Mouse (Mus musculus) hindbrain, embryonic 15.5 days (tissue): ENCODE data around the gene Pom121l2. TPM values are rescaled to one million over a fixed set of nuclear protein-coding genes. Genes with fewer than 3 reads are reported as not detected.
A peak's percentile ranks its signal among the peaks of the same experiment; 100 is the strongest.
"Not testable (repeated sequence)": the region's sequence is repeated elsewhere in the genome, so short reads cannot be mapped to it uniquely, and the experiment has no call there.

Experiments used
- ATAC-seq: fragments of 200-750 bp; cut with Nextera tagmentation; 2 replicates; pipeline ENCODE4 v1.8.0; 2017; ENCODE audit warnings: low read depth, moderate number of reproducible peaks, moderate TSS enrichment; ENCODE audit not compliant: low FRiP score
- H3K27ac ChIP-seq: fragments of 300-500 bp; sonication (generic); replicated peaks from 2 replicates; pipeline ENCODE4 v1.5.1; 2015; ENCODE audit warnings: mild to moderate bottlenecking, inconsistent platforms
- H3K27me3 ChIP-seq: fragments of 300-500 bp; sonication (generic); 2 replicates; pipeline ENCODE4 v1.6.1; 2015; ENCODE audit warnings: control low read depth, inconsistent platforms
- H3K36me3 ChIP-seq: fragments of 300-500 bp; sonication (generic); 2 replicates; pipeline ENCODE4 v1.6.1; 2015; ENCODE audit warnings: control low read depth, inconsistent platforms
- H3K4me1 ChIP-seq: fragments of 300-500 bp; sonication (generic); replicated peaks from 2 replicates; pipeline ENCODE4 v1.6.1; 2015; ENCODE audit warnings: control low read depth, inconsistent platforms
- H3K4me2 ChIP-seq: fragments of 300-500 bp; sonication (generic); 2 replicates; pipeline ENCODE4 v1.6.1; 2015; ENCODE audit warnings: moderate library complexity, mild to moderate bottlenecking, inconsistent platforms
- H3K4me3 ChIP-seq: fragments of 300-500 bp; sonication (generic); 2 replicates; pipeline ENCODE4 v1.5.1; 2015; ENCODE audit warnings: mild to moderate bottlenecking, inconsistent platforms
- H3K9ac ChIP-seq: fragments of 300-500 bp; sonication (generic); 2 replicates; pipeline ENCODE4 v1.6.1; 2015; ENCODE audit warnings: inconsistent platforms
- H3K9me3 ChIP-seq: fragments of 300-500 bp; sonication (generic); 2 replicates; pipeline ENCODE4 v1.6.1; 2016; ENCODE audit warnings: control low read depth, inconsistent platforms
- WGBS: fragments of 180-500 bp; shearing (Covaris S2); methylation state at CpG from one replicate; pipeline ENCODE4 v1.1.7; 2015; 5-methylcytosine and 5-hydroxymethylcytosine counted together
- polyA plus RNA-seq: library from polyadenylated mRNA; unstranded; fragments of >200 nt; fragmentation: Nextera tagmentation; extraction: Ambion mirVana; gene quantifications from 2 replicates; pipeline ENCODE4 v1.2.1, GENCODE M21; 2015

The Pom121l2 gene
- polyA plus RNA-seq, 1 experiment from 2014 or later: not detected

DNA sequence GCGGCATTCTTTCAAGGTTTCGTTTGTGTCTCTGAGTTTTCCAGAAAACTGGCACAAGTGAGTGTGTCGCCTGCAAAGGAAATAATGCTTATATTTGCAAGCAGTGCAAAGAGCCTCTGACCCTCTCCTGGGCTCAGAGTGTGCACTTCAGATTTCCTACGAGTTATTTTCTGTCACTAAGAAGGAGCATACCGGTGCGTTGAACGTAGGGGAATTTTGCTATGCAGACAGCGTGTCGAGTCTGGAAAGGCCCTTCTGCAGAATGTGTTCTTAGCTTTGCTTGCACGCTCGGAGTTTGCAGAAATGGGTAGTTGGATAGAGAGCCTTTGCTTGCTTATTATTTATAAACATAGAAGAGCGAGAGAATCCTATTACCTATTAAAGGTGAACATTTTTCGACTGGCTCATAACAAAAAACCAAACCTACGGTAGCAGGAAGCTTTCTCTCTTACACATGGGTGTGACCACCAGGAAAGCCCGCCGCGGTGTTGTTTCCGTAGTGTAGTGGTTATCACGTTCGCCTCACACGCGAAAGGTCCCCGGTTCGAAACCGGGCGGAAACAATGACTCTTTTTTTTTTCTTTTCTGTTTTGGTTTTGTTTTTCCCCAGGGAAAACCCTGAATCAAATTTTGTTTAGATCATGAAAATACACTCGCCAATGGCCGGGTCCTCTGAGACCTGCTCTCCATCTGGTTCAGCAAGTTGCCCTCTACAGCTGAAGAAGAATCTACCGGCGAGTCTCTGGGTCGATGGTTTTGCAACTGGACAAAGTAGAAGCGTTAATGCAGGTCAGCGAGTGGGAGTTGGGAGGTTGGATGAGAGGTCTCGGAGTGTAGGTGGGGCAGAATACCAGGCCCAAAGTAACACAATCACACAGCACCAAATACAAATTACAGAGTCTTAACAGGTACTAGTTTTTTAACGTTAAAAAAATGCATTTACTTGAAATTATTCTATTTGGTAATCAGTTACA, 45.4 kb downstream of the Pom121l2 start:
- Histone ChIP-seq H3K27me3 (peaks cover 20% of the 10 kb centered on the region), H3K9me3 (no peaks in the 10 kb centered on the region), H3K4me1 (peaks cover 12% of the 10 kb centered on the region; the same call in 1 of the 2 replicates), H3K36me3 (no peaks in the 10 kb centered on the region), H3K9ac (peak overlapping the region; percentile 35), H3K4me3 (peak overlapping the region; percentile 46), H3K27ac (peak overlapping the region; percentile 47), H3K4me2 (peak overlapping the region; percentile 66)
- 1% methylated on average over 35 of the region's 35 CpGs for WGBS
- peak; percentile 52; the same call in 1 of the 2 replicates for ATAC-seq

DNA sequence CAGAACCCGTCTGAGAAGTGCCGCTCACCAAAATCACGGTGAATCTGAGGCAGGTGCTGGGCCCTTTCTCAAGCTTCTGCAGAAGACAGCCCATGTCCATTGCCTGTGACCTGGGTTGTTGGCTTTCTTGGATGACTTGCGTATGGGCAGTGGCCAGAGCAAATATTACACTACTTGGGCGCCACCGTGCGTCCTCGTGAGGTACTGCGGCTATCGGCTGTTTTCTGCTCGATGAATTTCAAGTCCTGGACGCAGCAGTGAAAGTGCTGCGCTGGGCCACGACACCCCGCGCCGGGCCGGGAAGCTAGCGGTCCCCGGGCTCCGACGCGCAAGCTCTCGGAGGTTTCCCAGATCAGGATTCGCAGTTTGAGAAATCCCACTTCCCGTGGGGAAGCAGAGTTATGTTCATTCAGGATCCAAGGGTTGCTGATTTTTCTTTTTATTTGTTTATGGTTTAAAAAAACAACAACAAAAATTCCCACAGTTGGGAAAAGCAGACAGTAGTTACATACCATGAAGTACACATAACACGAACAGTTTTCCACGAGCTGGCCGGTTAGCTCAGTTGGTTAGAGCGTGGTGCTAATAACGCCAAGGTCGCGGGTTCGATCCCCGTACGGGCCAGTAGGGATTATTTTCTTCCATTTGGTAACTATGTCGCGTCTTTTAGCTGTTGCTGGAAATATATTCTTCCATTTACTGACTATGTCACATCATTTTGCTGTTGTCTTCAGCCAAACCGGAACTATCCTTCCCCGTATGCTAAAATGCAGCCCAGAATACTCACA, 47.9 kb downstream of the Pom121l2 start:
- WGBS: under 1% methylated on average over 40 of the region's 40 CpGs
- H3K27me3 ChIP-seq: peaks cover 1% of the 10 kb centered on the region; the same call in 1 of the 2 replicates
- peak; percentile 82 for ATAC-seq

DNA sequence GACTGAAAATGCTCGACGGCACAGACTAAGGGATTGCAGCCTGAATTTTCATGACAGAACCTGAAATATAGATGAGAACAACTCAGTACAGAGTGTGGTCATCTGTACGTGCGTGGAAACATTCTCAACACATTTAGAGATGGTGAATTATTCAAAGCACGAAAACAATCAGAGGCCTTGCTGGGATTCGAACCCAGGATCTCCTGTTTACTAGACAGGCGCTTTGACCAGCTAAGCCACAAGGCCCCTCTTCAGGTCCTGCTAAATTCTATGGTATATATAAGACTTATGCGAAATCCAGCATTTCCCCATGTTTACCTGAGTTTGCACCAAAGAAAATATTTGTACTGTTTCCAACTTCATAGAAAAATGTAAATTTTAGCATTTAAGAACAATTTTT, 48.9 kb downstream of the Pom121l2 start:
- 29% methylated on average over 8 of the region's 8 CpGs for WGBS
- H3K4me2 ChIP-seq: no peak overlapping the region
- no peak overlapping the region for H3K4me3 ChIP-seq
- no peaks in the 10 kb centered on the region for H3K9me3 ChIP-seq
- no peak for ATAC-seq
- H3K27me3 ChIP-seq: no peaks in the 10 kb centered on the region; the same call in 1 of the 2 replicates
- H3K4me1 ChIP-seq: peaks cover 10% of the 10 kb centered on the region
- H3K27ac ChIP-seq: no peak overlapping the region
- H3K36me3 ChIP-seq: no peaks in the 10 kb centered on the region
- H3K9ac ChIP-seq: no peak overlapping the region

More for the DNA sequence above, 47.9 kb downstream of the Pom121l2 start:
- peak overlapping the region; percentile 52 for H3K4me3 ChIP-seq
- peak overlapping the region; percentile 68 for H3K27ac ChIP-seq
- H3K36me3 ChIP-seq: no peaks in the 10 kb centered on the region
- H3K4me2 ChIP-seq: peak overlapping the region; percentile 62
- H3K4me1 ChIP-seq: peaks cover 5% of the 10 kb centered on the region; the same call in 1 of the 2 replicates
- no peaks in the 10 kb centered on the region for H3K9me3 ChIP-seq
- H3K9ac ChIP-seq: peak overlapping the region; percentile 51

DNA sequence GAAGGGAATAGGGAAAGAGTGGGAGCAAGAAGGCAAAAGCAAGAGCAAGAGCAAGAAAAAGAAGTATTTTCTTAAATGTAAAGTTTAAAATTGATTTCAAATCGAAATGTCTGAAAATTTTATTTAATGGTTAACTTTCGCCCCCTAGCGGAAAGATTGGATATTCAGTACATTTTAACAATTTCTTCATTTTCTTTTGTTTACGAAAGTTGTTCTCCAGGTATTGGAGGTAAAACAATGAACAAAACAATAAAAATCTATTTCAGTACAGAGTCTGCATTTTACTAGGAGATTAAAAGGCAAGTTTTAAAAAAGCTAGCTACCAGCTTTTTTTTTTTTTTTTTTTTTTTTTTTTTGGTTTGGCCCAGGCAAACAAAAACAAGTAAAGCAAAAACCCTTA, 49.5 kb downstream of the Pom121l2 start:
- Histone ChIP-seq H3K9ac (no peak overlapping the region), H3K4me3 (no peak overlapping the region), H3K27me3 (no peaks in the 10 kb centered on the region), H3K4me2 (no peak overlapping the region), H3K27ac (no peak overlapping the region), H3K4me1 (peaks cover 11% of the 10 kb centered on the region), H3K36me3 (no peaks in the 10 kb centered on the region), H3K9me3 (no peaks in the 10 kb centered on the region)
- ATAC-seq: no peak
- WGBS: 13% methylated on average over 4 of the region's 4 CpGs

DNA sequence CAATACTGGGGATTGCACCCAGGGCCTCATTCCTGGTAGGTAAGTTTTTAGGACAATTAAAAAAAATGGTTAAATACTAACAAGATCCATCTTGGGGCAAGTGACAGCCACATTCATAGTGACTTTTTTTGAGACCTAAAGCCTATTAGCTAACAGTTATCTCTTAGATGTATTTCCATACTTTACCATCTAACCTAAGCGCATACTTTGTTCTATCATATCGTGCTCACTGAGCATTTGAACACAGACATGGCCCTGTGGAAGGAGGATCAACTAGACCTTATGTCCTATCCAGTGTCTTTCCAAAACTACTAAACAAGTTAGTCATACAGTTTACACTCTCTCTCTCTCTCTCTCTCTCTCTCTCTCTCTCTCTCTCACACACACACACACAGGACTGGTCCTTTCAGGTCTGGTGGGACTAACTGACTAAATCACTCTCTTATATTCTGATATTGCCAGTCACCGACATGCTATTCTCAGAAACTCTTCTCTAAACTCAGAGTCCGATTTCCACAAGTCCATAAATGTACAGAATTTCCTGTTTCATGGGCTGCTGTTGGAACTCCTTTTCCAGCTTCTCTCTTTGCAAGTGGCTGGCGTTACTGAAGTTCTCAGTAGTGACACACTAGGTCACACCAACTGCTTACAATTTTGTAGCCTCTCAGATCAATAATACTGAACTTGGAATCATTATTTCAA, 52.9 kb downstream of the Pom121l2 start:
- 58% methylated on average over 5 of the region's 5 CpGs for WGBS
- Histone ChIP-seq H3K27me3 (no peaks in the 10 kb centered on the region), H3K4me3 (no peak overlapping the region), H3K9ac (no peak overlapping the region), H3K36me3 (no peaks in the 10 kb centered on the region), H3K27ac (no peak overlapping the region), H3K4me2 (peak overlapping the region; percentile 74), H3K4me1 (peaks cover 14% of the 10 kb centered on the region), H3K9me3 (no peaks in the 10 kb centered on the region)
- no peak for ATAC-seq

DNA sequence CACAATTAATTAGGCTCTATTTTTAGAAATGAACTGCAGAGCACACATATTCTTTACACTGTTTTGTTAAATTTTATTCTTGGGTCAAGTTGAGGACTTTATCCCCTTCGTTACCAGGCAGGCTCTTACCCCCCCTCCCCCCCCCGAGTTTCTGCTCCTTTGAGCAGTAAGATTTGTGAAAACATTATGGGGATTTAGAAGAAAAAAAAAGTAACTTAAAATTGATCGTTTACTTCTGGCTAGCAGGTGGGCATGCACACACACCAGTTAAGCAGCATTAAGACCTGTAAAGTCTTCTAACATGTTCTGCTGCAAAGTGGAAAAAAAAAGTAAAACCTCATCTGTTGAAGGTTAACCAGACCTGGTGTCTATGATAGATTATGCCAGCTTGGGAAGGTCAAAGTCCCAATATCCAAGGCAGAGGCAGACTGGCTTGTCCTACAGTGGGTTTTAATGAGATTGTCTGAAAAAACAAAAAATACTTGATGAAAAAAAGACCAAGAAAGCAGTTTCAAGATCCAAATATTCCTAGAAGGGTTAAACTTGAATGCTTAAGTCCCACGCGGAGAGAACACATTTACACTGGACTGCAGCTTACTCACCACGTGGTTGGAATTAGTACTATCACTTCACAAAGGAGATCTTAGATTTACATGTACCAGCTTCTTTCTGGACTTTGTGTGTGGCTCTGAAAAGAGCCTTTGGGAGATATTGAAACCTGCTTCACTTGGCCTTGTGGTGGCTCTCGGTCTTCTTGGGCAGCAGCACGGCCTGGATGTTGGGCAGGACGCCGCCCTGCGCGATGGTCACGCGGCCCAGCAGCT, 53.7 kb downstream of the Pom121l2 start:
- WGBS: 2% methylated on average over 14 of the region's 14 CpGs
- peak overlapping the region; percentile 43 for H3K4me3 ChIP-seq
- peak overlapping the region; percentile 74 for H3K4me2 ChIP-seq
- H3K9ac ChIP-seq: peak overlapping the region; percentile 33; the same call in 1 of the 2 replicates
- no peaks in the 10 kb centered on the region for H3K27me3 ChIP-seq
- no peaks in the 10 kb centered on the region for H3K9me3 ChIP-seq
- H3K27ac ChIP-seq: peak overlapping the region; percentile 53; the same call in 1 of the 2 replicates
- ATAC-seq: no peak
- no peaks in the 10 kb centered on the region for H3K36me3 ChIP-seq
- H3K4me1 ChIP-seq: peaks cover 14% of the 10 kb centered on the region

DNA sequence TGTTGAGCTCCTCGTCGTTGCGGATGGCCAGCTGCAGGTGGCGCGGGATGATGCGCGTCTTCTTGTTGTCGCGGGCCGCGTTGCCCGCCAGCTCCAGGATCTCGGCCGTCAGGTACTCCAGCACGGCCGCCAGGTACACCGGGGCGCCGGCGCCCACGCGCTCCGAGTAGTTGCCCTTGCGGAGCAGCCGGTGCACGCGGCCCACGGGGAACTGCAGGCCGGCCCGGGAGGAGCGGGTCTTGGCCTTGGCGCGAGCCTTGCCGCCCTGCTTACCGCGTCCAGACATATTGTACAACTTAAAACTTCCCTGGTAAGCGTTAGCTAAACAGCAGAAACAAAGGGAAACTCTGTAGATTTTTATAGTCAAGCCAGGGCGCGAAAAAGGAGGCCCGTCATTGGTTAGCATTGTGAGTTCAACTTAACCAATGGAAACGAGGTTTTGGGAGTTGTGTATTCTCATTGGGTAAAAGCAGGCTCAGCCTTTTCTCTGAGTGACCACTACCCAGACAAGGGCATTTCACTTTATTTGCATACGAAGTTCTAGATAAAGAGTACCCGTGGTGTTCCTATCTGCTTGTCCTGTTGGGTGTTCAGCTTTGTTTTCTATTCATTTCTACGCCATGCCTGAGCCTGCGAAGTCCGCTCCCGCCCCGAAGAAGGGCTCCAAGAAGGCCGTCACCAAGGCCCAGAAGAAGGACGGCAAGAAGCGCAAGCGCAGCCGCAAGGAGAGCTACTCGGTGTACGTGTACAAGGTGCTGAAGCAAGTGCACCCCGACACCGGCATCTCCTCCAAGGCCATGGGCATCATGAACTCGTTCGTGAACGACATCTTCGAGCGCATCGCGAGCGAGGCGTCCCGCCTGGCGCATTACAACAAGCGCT, 54.5 kb downstream of the Pom121l2 start, which contains the start of the genes Hist1h2ah and Hist1h2bk:
Hist1h2ah (minus strand) TSS at position 302 of the 882 bp plus-strand sequence.
Hist1h2bk (plus strand) TSS at position 604 of the 882 bp plus-strand sequence.
- peak within 1 kb of the TSS; percentile 60 for H3K27ac ChIP-seq
- ATAC-seq: peak; percentile 98
- under 1% methylated on average over 29 of the region's 69 CpGs for WGBS
- not testable (repeated sequence) for H3K9me3 ChIP-seq, H3K27me3 ChIP-seq, H3K36me3 ChIP-seq
- H3K9ac ChIP-seq: peak within 1 kb of the TSS; percentile 33
- H3K4me1 ChIP-seq: peaks cover 22% of the 10 kb centered on the region
- H3K4me2 ChIP-seq: peak within 1 kb of the TSS; percentile 74
- H3K4me3 ChIP-seq: peak within 1 kb of the TSS; percentile 43

DNA sequence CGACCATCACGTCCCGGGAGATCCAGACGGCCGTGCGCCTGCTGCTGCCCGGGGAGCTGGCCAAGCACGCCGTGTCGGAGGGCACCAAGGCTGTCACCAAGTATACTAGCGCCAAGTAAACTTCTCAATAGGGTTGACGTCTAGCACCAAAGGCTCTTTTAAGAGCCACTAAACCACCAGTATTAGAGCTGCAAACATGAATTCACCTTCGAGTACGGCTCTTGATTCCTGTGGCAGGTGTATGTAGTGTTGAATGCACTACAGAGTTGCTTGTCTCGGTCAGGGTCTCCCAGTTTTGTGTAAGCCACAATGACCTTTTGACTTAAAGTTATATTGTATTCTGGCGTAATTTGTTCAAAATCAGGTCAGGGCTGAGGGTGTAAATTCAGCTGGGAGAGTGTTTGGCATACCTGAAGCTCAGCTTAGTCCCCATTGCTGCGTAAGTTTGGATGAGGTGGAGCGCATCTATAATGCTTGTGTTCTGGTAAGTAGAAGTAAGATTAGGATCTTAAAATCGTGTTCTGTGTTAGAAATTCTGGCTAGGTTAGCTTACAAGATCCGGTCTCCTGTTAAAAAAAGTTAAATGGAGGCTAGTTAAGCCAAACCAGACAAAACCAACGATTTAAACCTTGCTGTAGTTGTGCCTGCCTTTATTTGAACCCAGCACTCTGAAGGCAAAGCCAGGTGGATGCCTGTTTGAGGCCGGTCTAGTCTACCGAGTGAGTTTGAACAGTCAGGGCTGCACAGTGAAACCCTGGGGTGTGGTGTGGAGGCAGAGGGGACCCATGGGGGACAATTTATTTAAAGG, 55.4 kb downstream of the Pom121l2 start:
- Histone ChIP-seq H3K4me1 (peaks cover 27% of the 10 kb centered on the region), H3K27me3 (no peaks in the 10 kb centered on the region), H3K27ac (peak overlapping the region; percentile 54; the same call in 1 of the 2 replicates), H3K9me3 (no peaks in the 10 kb centered on the region), H3K4me3 (peak overlapping the region; percentile 43), H3K9ac (peak overlapping the region; percentile 30), H3K36me3 (no peaks in the 10 kb centered on the region), H3K4me2 (peak overlapping the region; percentile 74)
- no peak for ATAC-seq
- WGBS: 2% methylated on average over 20 of the region's 23 CpGs

DNA sequence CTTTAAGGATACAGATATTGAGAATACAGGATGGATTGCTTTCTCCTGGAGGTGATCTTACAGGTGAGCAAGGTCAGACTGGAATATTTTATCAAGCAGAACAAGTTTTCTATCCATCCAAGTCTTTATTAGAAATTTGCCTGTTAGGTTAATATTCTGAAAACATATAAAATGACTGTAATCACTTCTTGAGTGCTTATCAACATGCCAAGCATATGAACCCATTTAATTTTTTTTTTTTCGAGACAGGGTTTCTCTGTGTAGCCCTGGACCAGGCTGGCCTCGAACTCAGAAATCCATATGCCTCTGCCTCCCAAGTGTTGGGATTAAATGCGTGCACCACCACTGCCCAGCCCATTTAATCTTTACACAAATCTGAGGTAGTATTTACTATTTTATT, 56.0 kb downstream of the Pom121l2 start:
- no peak overlapping the region for H3K27ac ChIP-seq
- WGBS: 61% methylated on average over 3 of the region's 3 CpGs
- peaks cover 34% of the 10 kb centered on the region for H3K4me1 ChIP-seq
- H3K4me3 ChIP-seq: no peak overlapping the region
- no peaks in the 10 kb centered on the region for H3K9me3 ChIP-seq
- H3K4me2 ChIP-seq: peak overlapping the region; percentile 74
- no peak for ATAC-seq
- no peaks in the 10 kb centered on the region for H3K36me3 ChIP-seq
- H3K9ac ChIP-seq: no peak overlapping the region
- no peaks in the 10 kb centered on the region for H3K27me3 ChIP-seq
